Mouse (Mus musculus) cerebellum, adult 8-10 months (tissue): ENCODE results near the gene Copa.

Experiments
- DNase-seq: peaks from one replicate; pipeline ENCODE4 v3.0.0; 2022

Copa gene

DNA sequence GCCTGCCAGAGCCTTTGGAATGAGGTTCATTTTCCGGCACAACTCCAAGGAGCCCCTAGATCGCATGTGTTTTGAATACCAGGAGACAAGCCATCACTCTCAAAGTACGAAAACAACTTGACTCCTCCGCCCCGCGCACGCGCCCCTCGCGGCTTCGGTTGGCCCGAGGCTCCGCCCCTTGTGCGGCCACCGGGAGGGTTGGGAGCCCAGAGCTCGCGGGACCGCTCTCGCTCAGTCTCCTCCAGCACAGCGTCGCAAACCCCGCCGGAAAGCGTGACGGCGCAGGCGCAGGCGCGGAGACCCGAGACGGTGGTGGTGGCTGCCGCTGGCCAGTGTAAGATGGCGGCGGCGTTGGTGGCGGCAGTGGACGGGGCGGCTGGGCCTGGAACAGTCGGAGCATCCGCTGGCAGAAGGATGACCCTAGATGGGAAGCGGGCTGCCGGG, 65.5 kb downstream of the Copa start, which contains the start of gene Dcaf8:
Gene Dcaf8 (plus strand): TSS at position 250 of the 444 bp plus-strand sequence.
- peak; percentile 95 for DNase-seq

DNA sequence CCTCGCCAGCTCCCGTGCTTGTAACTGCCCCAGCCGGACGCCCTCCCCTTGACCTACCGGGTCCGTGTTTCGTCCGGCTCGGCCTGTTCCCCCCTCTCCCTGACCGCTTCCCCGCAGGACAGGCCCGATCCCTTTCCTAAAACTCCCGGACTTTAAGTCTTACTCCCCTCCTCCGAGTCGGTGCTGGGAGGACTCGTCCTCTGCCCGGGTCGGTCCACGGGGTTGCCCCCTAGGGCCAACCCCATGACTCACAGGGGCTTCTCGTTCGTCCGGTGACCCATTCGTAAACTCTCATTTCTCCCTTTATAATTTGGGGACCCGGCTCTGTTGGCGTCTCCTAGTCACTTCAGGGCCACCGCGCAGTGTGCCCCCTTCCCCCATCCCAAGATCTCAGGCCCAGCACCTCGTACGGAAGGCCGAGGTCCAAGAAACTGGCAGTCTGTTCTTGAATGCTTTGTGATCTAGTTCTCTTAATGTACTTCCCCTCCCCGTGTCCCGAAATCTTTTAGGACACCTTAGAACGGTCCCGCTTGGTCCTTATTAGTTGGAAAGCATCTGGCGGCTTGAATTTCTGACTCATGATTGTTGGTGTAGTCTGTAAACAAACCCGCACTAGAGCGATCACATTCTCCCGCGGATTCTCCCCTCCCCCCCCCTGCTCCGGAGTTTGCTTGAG, 66.1 kb downstream of the Copa start:
- DNase-seq: no peak

DNA sequence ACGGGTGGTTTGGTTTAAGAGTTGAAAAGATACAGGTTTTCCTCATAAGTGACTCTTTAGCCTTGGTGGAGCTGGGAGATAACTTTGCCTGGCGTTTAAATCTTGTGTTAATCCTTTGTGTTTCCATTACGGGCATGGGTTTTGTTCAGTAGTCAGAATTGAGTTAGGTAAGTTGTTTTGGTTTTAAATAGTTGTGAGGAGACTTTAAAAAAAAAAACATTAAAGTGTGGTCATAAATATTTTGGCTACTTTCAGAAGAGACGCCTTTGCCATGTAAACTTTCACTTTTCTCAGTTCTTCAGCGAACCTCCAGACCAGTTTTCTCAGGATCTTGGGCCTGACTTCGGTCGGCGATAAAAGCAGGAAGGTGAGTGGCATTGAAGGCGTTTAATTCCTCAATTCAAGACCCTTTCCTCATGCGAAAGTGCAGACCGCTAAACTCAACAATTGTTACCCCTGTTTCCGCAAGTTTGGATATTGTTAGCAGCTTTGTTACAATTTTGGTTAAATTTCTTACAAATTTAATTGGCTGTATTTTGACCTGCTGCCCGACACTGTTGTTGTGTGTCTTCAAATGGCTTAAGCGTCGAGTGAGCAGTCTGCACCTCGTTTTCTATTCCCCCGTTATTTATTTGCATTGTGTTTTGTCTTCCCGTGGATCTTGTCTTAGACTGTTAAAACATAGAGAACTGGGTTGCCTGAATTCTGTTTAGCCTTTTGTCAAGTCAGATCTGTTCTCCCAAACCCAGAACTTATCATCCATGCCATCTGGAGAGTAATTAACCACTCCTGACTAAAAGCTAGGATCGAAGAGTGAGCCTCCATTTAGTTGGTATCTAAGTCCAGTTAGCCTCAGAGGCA, 66.9 kb downstream of the Copa start:
- DNase-seq: no peak

DNA sequence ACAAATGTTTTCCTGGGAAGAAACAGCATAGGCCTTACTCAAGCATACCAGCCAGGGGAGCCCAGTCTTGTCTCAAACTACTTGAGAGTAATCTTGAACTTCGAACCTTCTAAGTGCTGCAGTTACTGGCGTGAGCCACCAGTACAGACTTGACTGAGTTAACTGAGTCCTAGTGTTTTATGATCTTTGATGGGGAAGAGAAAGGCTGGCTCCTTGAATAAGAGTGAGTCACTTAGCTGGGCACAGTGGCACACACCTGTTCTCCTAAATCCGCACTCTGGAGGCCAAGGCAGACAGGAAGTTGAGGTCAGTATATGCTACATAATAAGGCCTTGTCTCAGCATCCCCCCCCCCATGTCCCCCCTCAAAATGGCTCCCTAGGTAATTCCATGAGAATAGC, 72.2 kb downstream of the Copa start:
- no peak for DNase-seq

DNA sequence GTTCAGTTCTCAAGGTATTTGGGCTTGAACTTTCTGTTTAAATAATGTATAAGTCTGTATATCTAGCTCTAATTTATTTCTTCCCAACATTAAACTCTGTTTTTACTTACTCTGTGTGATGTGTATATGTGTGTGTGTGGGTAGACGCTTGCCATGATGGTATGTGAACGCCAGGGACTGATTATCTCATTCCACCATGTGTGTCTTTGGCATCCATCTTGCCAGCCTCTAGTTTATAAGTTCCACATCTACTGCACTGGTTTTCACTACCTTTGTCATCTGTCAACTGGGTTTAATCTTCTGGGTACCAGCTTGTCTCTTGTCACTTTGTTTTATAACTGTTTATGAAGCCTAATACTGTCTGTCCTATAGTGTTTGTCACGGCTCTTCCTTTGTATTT, 73.2 kb downstream of the Copa start:
- no peak for DNase-seq

DNA sequence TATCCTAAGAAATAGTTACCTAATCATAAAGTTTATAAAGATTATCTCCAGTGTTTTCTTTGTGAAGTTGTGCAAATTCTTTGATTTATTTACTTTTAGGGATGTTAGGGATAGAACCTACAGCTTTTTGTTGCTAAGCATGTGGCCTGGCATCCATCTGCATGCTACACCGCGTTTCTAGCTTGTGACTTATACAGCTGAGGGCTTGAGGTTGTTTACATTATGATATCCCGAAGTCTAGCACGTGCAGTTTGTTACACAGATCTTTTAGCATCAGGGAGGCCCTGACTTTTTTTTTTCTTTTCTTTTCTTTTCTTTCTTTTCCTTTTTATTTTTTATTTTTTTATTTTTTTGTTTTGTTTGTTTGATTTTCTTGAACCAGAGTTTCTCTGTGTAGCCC, 77.6 kb downstream of the Copa start:
- no peak for DNase-seq

DNA sequence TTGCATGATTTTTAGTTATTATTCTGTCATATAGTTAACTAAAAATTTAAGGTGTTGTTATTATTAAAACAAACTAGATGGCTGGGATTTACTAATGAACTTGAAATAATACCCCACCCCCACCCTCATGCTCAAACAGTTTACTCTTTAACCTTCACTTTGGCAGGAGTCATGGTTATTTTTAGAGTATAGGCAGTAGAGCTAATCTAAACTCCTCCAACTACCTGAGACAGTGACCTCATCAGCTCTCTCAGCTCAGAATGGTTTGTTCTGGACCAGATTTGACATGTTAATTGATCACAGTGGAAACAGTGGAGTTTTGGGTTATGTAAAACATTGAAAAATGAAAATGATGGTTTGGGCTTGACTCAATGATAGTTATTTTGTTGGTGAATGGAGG, 78.2 kb downstream of the Copa start:
- DNase-seq: no peak

DNA sequence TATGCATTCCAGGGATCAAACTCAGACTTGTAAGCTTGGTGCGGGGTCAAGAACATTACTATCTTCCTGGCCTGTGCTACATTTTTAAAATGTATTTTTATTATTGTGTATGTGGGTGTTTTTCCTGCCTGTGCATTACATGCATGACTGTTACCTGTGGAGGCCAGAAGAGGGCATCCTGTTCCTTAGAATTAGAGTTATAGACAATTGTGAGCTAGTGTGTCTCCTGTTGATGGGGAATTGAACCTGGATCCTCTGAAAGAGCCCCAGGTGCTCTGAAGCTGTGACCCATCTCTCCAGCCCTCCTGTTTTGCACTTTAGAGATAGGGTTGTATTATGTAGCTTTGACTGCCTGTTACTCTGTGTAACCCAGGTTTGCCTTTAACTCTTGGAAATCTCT, 79.7 kb downstream of the Copa start:
- peak; percentile 53 for DNase-seq

DNA sequence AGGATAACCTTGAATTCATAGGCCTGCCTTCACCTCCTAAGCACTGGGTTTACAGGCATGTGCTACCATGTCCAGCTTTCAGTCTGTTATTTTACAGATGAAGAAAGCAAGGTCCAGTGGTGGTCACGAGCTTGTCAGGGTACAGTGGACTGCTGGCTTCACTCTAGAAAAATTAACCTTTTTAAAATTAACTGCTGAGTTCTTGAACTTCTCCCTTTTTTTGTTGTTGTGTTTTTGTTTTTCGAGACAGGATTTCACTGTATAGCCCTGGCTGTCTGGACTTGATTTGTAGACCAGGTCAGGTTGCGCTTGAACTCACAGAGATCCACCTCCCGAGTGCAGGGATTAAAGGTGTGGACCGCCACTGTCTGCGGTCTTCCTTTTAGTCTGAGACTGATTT, 80.6 kb downstream of the Copa start:
- DNase-seq: no peak

DNA sequence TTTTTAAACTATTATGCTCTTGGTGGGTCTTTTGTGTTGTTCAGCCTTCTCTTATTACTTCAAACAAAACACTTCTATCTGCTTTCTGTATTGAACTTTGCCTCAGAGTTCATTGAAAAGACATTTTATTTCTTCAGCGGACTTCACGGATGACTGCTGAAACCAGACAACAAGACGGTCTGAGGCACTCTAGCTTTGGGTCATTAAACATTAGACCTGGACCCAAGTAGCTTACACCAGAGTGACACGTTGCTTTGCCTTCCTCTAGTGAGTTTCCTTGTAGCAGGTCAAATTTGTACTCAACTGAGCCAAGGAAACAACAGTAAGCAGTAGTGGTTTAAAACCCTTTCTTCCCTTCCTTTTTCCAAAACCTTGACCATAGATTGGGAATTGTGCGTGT, 85.6 kb downstream of the Copa start:
- DNase-seq: no peak

DNA sequence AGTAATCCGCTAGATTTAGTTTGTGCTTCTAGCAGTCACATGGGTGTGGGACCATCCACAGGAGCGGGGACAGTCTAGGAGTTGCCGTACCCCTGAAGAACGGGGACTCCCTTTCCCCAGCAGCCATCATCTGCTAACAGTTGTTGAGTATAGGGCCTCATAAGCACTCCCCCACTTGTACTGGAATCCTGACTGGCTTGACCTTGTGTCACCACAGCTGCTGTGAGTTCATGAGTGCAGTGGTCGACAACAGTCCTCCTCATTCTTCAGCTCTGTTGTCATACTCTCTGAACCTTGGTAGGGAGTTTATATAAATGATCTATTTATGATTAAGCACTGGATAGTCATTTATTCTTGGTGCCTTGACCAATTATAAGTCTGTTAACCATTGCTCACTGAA, 87.5 kb downstream of the Copa start:
- no peak for DNase-seq
